Mouse (Mus musculus) cerebellum, postnatal 10 days (tissue): ENCODE data around the gene Borcs6.

Experiments used
- DNase-seq, 2 experiments: peaks; one replicate each; pipeline ENCODE4 v3.0.0; 2021; ENCODE audit warnings: mixed read lengths in 2 of 2

The Borcs6 gene

DNA sequence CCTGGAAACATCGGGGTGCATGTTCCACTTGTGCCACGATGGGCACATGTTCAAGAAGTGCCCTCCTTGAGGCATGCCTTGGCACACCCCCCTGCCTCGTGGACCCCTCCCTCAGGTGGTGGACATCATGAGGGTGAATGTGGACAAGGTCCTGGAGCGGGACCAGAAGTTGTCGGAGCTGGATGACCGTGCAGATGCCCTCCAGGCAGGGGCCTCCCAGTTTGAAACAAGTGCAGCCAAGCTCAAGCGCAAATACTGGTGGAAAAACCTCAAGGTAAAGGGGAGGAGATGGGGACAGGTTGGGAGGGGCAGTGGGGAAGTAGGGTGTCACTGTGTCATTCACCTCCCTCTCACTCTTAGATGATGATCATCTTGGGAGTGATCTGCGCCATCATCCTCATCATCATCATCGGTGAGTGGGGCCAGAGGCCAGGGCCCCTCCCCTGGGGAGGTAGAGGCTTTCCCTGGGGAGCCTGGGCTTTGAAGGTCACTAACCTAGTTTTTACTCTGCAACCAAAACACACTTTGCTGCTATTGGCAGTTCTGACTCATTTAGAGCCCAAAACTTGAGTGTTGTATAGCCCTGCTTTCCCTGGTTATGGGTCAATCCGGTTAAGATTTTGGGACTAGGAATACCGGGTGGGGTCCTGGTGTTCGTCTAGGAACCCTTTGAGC is 30.2 kb downstream of the Borcs6 start:
- DNase-seq: peak; percentile 52 to 59

DNA sequence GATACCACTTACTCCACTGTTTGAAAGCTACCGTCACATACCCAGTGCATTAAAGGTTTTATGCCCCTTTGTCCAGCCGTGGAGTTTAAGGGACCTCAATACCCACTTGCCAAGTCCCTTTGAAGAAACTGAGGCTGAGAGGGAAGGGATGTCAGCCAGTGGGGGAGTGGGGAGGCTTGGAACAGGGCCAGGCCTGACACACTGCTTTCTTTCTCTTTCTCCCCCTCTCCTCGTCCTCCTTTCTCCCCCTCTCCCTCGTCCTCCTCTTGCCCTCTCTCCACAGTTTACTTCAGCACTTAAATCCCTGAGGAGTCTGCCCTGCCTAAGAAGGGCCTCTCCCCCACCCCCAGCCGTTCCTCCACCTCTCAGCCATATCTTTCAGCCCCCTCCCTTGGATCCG is 30.9 kb downstream of the Borcs6 start:
- peak in 1 of 2 experiments; percentile 27 for DNase-seq

DNA sequence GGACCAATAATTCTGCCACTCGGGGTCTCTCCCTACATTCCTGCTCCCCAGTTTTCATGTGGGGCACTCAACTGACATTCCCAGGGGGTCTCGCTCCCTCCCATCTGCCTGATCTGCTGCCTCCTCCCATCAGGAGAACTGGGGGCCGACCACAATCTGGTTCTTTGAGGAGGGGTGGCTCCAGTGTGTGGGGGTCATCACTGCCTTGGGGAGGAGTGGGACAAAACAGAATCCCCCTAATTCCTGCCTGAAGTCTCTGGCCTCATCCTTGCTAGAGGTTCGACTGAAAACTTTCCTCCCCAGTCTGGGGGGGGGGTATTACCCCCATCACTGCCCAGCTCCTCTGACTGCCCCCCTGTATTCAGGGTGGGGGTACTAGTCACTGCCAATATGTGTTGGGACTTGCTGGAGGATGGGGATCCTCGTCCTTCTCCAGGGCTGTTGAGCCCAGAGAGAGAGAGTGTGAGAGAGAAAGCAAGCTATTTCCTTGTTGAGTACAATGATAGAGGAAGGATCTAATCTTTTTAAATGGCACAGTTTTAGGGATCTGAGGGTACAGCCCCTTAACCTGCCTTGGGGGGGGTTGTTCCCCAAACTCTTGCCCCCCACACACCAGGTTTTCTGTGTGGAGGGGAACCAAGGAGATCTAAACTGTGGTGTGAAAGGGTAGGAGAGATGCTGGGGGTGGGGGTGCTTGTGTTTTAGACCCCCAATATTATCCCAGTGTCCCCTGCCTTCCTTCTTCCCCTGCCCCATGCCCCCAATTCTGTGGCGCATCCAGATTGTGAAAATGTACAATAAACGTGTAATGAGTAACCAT is 32.3 kb downstream of the Borcs6 start:
- DNase-seq: peak; percentile 18 to 19

DNA sequence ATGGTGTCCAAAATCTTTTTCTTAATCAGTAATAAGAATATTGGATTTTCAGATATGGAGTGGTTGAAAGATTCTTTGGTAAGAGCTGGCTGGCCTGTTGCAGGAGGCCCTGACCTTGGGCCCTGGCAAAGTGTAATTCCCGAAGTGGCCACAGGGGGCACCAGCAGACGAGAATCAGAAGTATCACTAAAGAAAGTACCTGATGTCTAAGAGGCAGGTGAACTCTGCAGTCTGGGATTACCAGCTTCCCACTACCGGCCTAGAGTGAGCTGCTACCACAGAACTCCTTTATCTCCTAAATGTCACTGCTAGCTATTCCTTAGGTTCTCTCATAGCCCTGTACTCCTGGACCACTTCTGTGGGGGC is 32.9 kb downstream of the Borcs6 start:
- peak; percentile 93 to 97 for DNase-seq

DNA sequence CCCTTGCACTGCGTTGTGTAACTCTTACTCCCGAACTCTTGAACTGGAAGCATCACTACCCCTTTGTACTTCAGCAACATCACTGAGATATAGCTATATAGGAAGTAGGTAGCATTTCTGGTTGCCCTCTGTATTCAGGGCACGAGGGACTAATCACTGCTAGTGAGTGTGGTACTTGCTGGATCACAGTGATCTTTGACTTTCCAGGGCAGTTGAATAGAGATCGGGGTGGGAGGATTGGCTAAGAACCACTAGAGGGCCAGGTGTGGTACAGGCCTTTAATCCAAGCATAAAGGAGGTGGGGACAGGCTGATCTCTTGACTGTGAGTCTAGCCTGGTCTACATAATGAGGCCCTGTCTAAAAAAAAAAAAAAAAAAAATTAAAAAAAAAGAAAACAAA is 33.4 kb downstream of the Borcs6 start:
- DNase-seq: peak in 1 of 2 experiments; percentile 30

DNA sequence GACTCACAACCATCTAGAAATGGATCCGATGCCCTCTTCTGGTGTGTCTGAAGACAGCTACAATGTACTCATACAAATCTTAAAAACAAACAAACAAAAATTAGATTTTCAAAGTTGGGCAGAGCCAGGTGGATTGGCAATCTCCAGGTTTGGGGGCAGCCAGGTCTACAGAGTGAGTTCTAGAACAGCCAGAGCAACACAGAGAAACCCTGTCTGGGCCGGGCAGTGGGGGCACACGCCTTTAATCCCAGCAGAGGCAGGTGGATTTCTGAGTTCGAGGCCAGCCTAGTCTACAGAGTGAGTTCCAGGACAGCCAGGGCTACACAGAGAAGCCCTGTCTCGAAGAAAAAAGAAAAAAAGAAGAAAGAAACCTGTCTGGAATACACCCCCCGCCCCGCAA is 34.3 kb downstream of the Borcs6 start:
- DNase-seq: peak in 1 of 2 experiments; percentile 17

DNA sequence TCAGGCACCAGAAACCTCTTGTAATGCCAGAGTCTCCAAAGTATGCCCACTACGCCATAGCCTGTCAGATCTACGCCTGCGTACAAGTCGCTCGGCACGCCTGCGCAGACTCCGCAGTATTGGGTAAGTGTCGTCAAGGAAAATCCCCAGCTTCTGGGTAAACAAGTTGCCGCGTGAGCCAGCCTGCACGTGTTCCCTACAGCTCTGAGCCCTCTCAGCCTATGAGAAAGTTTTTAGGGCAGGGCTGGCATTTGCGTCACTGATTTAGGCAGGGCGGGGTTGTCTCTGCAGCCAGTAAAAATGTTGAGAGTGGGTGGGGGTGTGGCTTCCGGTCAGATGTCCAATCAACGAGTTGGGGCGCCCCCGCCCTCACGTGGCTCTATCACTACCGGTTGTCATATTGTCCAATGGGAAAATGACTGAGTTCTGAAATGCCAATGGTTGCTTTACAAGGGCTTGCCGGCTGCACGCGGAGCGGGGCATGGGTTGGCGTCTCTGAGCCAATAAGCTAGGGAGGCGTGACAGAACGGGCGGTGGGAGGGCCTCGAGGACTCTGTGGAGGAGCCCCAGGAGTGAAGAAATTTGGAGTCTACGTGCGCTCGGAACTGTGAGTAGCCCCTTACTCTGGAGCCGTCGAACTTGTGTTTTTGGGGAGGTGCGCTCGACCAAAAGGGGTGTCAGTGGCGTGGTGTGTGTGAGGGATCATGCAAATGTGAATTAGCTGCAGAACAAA is 35.3 kb downstream of the Borcs6 start, which contains the start of gene Per1:
Gene Per1, plus strand, starts transcription at position 521 of the 733 bp plus-strand sequence.
- DNase-seq: peak; percentile 99

DNA sequence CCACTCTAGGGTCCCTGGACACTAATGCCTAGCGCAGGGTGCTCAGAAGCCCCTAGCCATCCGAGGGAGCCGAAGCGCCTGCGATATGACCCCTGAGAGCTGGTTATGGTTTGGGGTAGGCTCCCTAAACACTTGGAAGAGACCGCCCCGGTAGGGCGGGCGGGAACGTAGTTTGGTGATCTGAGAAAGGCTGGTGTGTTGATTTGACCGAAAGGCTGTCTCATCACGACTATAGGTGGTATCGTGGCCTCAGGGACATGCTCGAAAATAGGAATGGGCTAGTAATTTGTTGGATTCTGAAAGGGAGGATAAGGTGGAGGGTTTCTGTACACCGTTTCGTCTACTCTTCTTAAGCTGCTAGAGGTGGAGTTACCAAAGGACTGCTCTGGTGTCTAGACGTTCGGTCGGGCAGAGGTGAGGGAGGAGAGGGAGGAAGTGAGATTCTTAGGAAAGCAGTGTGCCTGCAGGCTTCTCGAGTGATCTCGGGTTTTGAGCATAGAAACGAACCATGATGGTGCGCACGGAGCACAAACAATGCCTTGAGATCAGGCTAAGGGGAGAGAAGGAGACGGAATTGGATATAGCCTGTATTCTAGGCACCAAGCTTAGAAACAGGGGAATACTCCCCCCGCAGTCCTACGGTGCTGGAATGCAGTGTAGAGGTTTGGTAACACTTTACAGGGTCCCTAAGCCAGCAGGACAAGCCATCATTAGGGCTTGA is 36.2 kb downstream of the Borcs6 start:
- no peak for DNase-seq

DNA sequence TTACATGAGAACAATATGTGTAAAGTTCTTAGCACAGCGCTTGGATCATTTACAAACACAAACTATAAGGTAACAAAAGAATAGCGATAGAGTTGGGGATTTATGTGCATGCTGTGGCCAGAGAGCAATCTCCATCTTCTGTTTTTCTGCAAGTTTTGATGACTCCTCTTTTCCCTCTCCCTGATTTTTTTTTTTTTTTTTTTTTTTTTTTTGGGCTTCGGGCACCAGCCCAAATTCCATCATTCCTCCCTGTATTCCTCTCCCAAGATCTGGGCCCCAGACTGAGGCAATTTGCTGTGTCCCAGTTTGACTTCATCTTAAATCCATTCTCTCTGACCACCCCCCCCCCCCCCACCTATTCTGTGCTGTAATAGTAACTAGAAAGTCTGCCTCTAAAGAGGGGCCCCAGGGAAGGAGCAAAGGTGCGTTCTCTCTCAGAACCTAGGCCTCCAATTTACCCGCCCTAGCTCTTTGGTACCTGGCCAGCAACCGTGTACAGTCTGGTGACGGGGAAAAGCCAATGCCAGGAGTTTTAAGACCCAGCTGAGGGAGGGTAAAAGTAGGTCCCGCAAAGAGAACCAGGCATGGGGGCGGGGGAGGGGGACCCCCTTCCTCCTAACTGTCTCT is 37.0 kb downstream of the Borcs6 start:
- no peak for DNase-seq

DNA sequence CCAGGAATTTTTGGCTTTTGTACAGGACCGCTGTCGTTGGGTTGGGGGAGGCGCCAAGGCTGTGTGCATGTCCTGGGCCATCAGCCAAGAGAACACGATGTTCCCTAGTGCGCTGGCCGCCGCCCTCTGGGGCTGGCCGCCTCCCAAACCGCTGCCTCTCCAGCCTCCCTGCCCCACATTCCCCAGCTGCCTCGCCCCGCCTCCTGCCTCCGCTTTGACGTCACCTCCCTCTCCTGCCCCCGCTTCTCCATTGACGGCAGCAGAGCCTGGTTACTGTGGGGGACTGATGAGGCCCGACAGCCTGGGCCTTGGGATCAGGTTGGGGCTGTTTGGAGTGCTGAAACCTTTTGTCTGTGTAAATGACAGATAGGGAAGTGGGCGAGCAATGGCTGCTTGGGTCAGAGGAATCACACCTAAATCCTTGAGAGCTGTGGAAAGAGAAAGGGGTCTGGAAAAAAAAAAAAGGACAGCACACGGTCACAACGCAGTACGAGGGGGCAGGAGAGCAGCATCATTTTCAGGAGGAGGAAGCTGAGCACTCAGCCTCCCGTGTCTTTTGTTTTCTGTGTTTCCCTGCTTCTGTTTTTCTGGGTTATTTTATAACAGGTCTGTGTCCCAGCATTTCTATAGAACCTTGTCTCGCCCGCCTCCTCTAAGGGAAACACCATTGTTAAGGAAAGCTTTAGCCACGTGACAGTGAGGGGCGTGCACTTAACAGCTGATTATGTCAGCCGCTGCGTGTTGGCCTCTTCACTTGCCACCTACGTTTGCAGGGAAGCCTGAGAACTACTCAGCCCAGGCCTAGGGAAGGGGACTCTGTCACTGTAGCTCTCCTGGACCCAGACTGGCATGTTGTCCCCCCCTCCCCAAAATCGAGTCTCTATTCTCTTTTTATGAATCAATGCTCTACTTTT is 37.7 kb downstream of the Borcs6 start:
- DNase-seq: peak; percentile 90 to 94

DNA sequence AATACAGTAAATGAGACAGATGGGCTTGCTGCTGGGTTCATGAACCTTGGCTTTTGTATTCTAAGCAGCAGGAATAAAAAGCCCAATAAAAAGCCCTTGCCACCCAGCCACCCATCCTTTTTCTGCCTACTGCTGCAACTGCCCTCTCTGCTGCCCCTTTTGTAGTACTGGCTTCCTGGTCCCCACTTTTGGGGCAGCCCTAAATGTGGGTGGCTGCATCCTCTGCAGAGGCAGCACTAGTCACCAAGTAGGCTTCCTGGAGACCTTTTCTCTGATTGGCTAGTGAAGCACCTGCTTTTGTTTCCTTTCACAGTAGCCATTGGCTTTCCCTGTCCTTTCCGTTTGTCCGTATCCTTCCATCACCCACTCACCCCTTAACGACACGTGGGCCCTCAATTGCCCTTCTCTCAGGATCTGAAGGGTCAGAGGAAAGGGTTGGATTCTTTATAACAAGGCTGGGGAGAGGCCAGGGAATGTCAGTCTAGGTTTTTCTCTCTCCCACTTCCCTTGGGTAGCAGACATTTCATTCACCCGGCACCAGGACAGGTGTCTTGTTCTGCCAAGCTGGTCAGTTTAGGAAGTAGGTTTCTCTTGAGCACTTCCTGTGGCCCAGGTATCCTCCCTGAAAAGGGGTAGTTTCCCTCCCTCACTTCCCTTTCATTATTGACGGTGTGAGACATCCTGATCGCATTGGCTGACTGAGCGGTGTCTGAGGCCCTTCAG is 38.7 kb downstream of the Borcs6 start:
- DNase-seq: no peak

DNA sequence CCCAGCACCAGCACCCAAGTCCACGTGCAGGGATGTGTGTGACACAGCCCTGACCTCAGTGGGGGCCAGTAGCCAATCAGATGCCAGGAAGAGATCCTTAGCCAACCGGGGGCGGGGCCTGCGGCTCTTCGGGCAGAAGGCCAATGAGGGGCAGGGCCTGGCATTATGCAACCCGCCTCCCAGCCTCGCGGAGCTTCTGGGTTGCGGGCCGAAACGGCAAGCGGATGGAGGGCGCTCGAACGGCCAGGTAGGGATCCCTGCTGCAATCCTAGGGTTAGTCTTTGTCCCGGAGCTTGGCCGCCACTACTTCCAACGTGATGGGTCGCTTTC is 39.2 kb downstream of the Borcs6 start:
- DNase-seq: peak; percentile 99

DNA sequence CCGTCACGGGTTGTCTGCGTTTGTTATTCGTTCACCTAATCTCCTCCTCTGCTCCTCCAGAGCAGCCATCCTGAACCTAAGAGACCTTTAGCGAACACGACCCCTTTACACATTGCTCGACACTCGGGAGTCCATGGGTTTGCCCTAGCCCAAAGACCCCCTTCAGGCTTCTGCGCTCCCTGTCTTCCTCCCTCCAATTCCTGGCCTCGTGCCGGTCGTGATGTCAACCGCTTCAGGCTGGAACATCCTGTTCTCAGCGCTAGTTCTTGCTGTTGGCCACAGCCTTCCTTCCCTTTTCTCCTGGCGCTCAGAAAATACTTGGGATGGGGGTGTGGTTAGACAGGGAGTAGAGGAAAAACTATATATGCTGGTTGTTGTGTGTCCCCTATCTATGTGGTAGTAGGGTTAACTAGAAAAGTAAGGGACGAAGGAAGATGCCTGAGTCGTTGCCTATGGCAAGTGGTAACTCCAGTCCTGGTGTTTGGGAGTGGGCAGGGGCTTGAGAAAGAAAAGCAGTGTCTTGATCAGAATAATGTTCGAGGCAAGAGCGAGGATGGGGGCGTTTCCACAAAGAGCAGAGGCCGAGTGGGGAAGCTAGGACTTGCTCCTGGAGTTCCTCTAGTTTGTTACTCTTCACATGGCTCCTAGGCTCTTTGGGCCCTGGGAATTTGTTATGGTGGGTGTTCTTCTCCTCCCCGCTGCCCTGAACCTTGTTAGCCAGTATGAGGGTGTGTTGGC is 39.8 kb downstream of the Borcs6 start:
- DNase-seq: peak; percentile 89 to 91

DNA sequence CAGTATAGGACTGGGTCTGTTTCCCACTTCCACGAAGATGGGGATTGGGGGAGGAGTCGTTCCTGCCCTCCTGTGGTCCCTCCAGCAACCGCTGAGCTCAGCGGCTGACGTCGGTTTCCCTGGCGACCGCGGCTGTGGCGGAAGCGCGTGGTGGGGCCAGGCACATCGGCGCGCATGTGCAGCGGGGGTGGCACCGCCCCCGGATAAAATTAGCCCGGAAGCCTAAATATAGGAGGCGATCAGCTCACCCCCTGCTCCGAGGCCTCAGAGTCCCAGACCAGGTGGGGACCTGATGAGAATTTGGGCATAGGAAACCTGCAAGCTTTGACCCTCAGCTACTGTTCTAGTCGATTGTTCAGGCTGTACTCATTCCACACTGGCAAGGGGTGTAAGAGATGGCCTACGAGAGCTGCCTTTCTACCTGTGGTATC is 40.4 kb downstream of the Borcs6 start:
- peak; percentile 88 to 92 for DNase-seq

DNA sequence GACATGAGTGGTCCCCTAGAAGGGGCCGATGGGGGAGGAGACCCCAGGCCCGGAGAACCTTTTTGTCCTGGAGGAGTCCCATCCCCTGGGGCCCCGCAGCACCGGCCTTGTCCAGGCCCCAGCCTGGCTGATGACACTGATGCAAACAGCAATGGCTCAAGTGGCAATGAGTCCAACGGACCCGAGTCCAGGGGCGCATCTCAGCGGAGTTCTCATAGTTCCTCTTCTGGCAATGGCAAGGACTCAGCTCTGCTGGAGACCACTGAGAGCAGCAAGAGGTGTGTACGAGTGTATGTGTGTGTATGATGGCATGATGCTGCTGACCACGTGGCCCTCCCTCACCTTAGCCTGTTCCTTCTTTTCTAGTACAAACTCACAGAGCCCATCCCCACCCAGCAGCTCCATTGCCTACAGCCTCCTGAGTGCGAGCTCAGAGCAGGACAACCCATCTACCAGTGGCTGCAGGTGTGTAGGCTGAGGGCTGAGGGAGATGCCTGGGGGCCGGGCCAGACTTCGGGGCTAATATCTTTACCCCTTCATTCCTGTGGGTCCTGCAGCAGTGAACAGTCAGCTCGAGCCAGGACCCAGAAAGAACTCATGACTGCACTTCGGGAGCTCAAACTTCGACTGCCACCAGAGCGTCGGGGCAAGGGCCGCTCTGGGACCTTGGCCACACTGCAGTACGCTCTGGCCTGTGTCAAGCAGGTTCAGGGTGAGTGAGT is 41.3 kb downstream of the Borcs6 start:
- DNase-seq: peak; percentile 30 to 34

DNA sequence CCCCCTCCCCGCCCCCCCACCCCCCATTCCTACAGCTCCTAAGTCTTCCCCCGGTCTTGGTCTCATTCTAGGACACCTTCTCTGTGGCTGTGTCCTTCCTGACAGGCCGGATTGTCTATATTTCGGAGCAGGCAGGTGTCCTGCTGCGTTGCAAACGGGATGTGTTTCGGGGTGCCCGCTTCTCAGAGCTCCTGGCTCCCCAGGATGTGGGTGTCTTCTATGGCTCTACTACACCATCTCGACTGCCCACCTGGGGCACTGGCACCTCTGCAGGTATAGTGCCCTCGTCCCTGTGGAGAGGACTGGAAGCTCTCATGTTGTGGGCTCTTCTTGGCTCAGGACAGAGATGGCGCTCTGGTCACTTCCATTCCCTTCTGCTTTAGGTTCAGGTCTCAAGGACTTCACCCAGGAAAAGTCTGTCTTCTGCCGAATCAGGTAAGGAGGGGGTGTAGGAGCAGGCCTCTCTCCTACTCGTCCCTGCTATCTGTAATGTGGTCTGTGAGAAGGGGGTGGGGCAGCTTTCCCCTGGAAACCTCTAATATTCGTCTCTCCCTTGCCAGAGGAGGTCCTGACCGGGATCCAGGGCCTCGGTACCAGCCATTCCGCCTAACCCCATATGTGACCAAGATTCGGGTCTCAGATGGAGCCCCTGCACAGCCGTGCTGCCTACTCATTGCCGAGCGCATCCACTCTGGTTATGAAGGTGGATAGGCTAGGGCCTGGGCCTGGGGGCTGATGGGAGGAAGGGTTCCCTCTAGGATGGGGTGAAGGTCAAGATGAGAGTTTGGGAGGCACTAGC is 42.3 kb downstream of the Borcs6 start:
- peak in 1 of 2 experiments; percentile 12 for DNase-seq

DNA sequence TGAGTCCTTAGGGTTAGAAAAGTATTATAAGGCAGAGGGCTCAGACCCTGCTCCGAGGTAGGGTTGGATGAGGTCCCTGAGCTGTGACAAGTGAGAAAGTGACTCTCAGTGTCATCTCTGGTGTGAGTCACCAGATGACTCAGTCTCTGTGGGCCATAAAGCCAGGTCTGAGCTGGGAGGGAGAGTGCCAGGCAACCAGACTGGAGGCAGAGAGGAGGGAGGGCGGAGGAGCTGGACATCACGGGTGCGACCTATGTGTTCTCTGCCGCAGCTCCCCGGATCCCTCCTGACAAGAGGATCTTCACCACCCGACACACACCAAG is 42.8 kb downstream of the Borcs6 start:
- DNase-seq: no peak

DNA sequence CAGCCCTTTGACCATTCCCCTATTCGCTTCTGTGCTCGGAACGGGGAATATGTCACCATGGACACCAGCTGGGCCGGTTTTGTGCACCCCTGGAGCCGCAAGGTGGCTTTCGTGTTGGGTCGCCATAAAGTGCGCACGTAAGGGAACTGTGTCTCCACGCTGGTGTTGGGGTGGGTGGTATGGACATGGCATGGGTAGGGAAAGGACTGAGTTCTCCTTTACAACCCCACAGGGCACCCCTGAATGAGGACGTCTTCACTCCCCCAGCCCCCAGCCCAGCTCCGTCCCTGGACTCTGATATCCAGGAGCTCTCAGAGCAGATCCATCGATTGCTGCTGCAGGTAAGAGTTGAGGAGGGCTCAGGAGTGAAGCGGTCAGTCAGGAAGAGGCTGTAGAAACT is 43.6 kb downstream of the Borcs6 start:
- no peak for DNase-seq
